Mouse (Mus musculus): Measurements from ENCODE around the gene 3110082I17Rik. TPM values are rescaled to one million over a fixed set of nuclear protein-coding genes. Genes with fewer than 3 reads are reported as not detected.
A peak's percentile ranks its signal among the peaks of the same experiment; 100 is the strongest.

3110082I17Rik gene
- total and polyA plus RNA-seq, 3 experiments = 41.2 to 100.0 (median 46.9) TPM

GRCm38 (mm10) chr5:139483171-139483848 is 23.0 kb upstream of the 3110082I17Rik start:
- peaks cover 3 to 11% of the 10 kb centered on the region in 2 experiments; a peak in 3 of 4 replicates for H3K4me1 ChIP-seq (ENCODE audit: control insufficient read depth in 1 of 2, insufficient read depth in 2 of 2)
- H3K9ac ChIP-seq (ENCODE audit: insufficient read depth, low read depth) = peak overlapping the region; percentile 70
- no peak for DNase-seq (ENCODE audit: extremely low read depth)
- H3K27me3 ChIP-seq (replicated peaks) = no peaks in the 10 kb centered on the region
- H3K9me3 ChIP-seq (replicated peaks; ENCODE audit: low read length) = peaks cover 7% of the 10 kb centered on the region
- H3K4me2 ChIP-seq (ENCODE audit: insufficient read depth, low read depth, poor library complexity, severe bottlenecking) = peak overlapping the region; percentile 85
- peaks cover 33 to 45% of the 10 kb centered on the region in 2 experiments for H3K36me3 ChIP-seq (replicated peaks in 1 of 2; ENCODE audit: control insufficient read depth in 1 of 2, insufficient read depth in 1 of 2, low read length in 1 of 2)
- in situ Hi-C loops (cut with MboI; ENCODE audit: low pct_ligation_motif_present, low pct_unique_long_range_greater_than_20kb, low sequenced_read_pairs) = no loop called here
- H3K27ac ChIP-seq (ENCODE audit: insufficient read depth, low read depth) = no peak overlapping the region
- TF ChIP-seq MYC (IDR thresholded peaks at IDR 0.05; ENCODE audit: low read depth, low read length) (0 out of 2 replicates have a peak, but pooled peaks have one; percentile 23), MAFK (IDR thresholded peaks at IDR 0.05; ENCODE audit: insufficient replicate concordance, low read length) (no peak), PAX5 (IDR thresholded peaks at IDR 0.05; ENCODE audit: low read length) (no peak), SIN3A (IDR thresholded peaks at IDR 0.05; ENCODE audit: low read length) (0 out of 2 replicates have a peak, but pooled peaks have one; percentile 15), BHLHE40 (IDR thresholded peaks at IDR 0.05; ENCODE audit: low read depth, low read length) (peak; percentile 38), MXI1 (IDR thresholded peaks at IDR 0.05; ENCODE audit: low read depth, low read length) (0 out of 2 replicates have a peak, but pooled peaks have one; percentile 24), EP300 (IDR thresholded peaks at IDR 0.05; ENCODE audit: low read length) (no peak), UBTF (IDR thresholded peaks at IDR 0.05; ENCODE audit: low read depth, low read length) (no peak)
- peak overlapping the region; percentile 95 to 99 (median 98) for H3K4me3 ChIP-seq (replicated peaks in 1 of 3; ENCODE audit: low read depth in 2 of 3, low read length in 2 of 3, poor library complexity in 1 of 3)
- dilution Hi-C loops (cut with MboI; ENCODE audit: extremely low pct_ligation_motif_present, extremely low pct_unique_long_range_greater_than_20kb, low sequenced_read_pairs) = no loop called here
- peaks cover 14% of the 10 kb centered on the region; the same call in 1 of the 2 replicates for H3K79me2 ChIP-seq (replicated peaks; ENCODE audit: control insufficient read depth, extremely low read depth, insufficient read depth, poor library complexity, severe bottlenecking)

- no peaks in the 10 kb centered on the region for H3K9me3 ChIP-seq (replicated peaks; ENCODE audit: low read length)
- DNase-seq (ENCODE audit: extremely low read depth) = no peak
- TF ChIP-seq MXI1 (IDR thresholded peaks at IDR 0.05; ENCODE audit: low read depth, low read length) = no peak
- TF ChIP-seq ETS1 (conservative IDR thresholded peaks at IDR 0.05; ENCODE audit: low read depth, low read length) = no peak
- no peak for TF ChIP-seq ZNF384 (IDR thresholded peaks at IDR 0.05; ENCODE audit: low read depth, low read length)
- TF ChIP-seq USF1 (IDR thresholded peaks at IDR 0.05; ENCODE audit: low read depth, low read length) = no peak
- TF ChIP-seq MYC (IDR thresholded peaks at IDR 0.05; ENCODE audit: low read depth, low read length) = no peak
- no peak for TF ChIP-seq POLR2A (IDR thresholded peaks at IDR 0.05; ENCODE audit: low read depth, low read length)
- no peak for TF ChIP-seq ELF1 (IDR thresholded peaks at IDR 0.05; ENCODE audit: low read depth, low read length)
- no peak for TF ChIP-seq IRF4 (IDR thresholded peaks at IDR 0.05; ENCODE audit: low read depth, low read length)
- TF ChIP-seq E2F4 (IDR thresholded peaks at IDR 0.05; ENCODE audit: insufficient replicate concordance, low read depth, low read length) = no peak
- no peak for TF ChIP-seq MAX (IDR thresholded peaks at IDR 0.05; ENCODE audit: low read length)
- no peak for TF ChIP-seq GABPA (IDR thresholded peaks at IDR 0.05; ENCODE audit: insufficient replicate concordance, low read depth, low read length)
- TF ChIP-seq ZKSCAN1 (IDR thresholded peaks at IDR 0.05; ENCODE audit: borderline replicate concordance, low read depth, low read length) = no peak
- no peak for TF ChIP-seq BHLHE40 (IDR thresholded peaks at IDR 0.05; ENCODE audit: low read depth, low read length)
- TF ChIP-seq CHD1 (IDR thresholded peaks at IDR 0.05; ENCODE audit: low read depth, low read length) = no peak
- TF ChIP-seq MAZ (IDR thresholded peaks at IDR 0.05; ENCODE audit: low read depth, low read length) = no peak
- H3K4me1 ChIP-seq (ENCODE audit: control insufficient read depth in 1 of 2, insufficient read depth in 2 of 2) = peaks cover 3 to 11% of the 10 kb centered on the region in 2 experiments; a peak in 3 of 4 replicates
- H3K4me2 ChIP-seq (ENCODE audit: insufficient read depth, low read depth, poor library complexity, severe bottlenecking) = no peak overlapping the region
- no peak overlapping the region for H3K4me3 ChIP-seq (replicated peaks in 1 of 3; ENCODE audit: low read depth in 2 of 3, low read length in 2 of 3, poor library complexity in 1 of 3)
- no peak overlapping the region for H3K9ac ChIP-seq (ENCODE audit: insufficient read depth, low read depth)
- dilution Hi-C loops (cut with MboI; ENCODE audit: extremely low pct_ligation_motif_present, extremely low pct_unique_long_range_greater_than_20kb, low sequenced_read_pairs) (no loop called here), in situ Hi-C loops (cut with MboI; ENCODE audit: low pct_ligation_motif_present, low pct_unique_long_range_greater_than_20kb, low sequenced_read_pairs) (no loop called here)
- H3K27me3 ChIP-seq (replicated peaks) = no peaks in the 10 kb centered on the region
- no peak overlapping the region for H3K27ac ChIP-seq (ENCODE audit: insufficient read depth, low read depth)
- H3K36me3 ChIP-seq (replicated peaks in 1 of 2; ENCODE audit: control insufficient read depth in 1 of 2, insufficient read depth in 1 of 2, low read length in 1 of 2) = peaks cover 57 to 72% of the 10 kb centered on the region in 2 experiments
- peaks cover 14% of the 10 kb centered on the region; the same call in 1 of the 2 replicates for H3K79me2 ChIP-seq (replicated peaks; ENCODE audit: control insufficient read depth, extremely low read depth, insufficient read depth, poor library complexity, severe bottlenecking)
Measured at GRCm38 (mm10) chr5:139480406-139480805, 20.1 kb upstream of the 3110082I17Rik start.

Measured in CH12.LX (cell line).